Mouse (Mus musculus): ENCODE data around the gene Cebpe. TPM values are rescaled to one million over a fixed set of nuclear protein-coding genes. Genes with fewer than 3 reads are reported as not detected.

Gene Cebpe
- polyA plus RNA-seq, 1 experiment from 2014 or later: not detected

DNA sequence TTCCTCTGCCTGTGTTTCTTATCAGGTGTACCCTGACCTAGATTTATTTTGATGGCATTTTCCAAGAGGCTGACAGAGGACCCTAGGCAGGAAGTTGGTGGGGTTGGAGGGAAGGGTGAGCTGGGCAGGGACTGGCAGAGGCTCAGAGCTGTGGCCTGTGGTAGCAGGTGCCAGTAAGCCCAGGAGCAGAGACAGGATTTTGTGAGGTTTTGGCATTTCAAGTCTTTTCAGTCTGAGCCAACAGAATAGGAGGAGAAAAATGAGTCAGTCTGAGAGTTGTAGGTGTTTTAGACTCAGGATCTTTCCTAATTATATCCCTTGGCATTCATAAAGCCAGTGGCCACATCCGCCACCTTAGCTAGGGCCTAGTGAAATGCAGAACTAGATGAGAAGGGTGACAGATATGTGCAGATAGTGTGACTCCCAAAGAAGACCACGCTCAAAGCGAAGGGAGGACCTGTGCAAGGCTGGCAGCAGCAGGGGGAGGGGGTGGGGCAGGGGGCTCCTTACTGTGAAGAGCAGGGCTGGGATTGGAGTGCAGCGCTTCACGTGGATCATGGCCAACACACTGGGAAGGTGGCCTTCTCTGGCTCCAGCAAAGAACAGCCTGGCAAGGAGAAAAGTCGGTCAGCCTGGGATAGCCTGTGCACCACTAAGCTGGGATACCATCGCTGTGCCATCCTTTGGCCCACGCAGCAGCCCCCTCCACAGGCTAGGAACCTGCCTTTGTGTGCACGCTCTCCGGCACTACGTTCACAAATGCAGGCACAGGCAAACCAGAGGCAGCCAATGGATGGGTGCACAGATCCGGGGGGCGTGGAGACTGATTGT lies 17.1 kb upstream of the Cebpe start:
- H3K4me2 ChIP-seq (ENCODE audit: low read depth, low read length): no peak overlapping the region
- H3K27ac ChIP-seq (ENCODE audit: low read length): no peak overlapping the region
- H3K9me3 ChIP-seq (replicated peaks; ENCODE audit: control insufficient read depth, low read length): no peaks in the 10 kb centered on the region
- H3K27me3 ChIP-seq (ENCODE audit: control insufficient read depth, insufficient read depth, low read length): no peaks in the 10 kb centered on the region
- 73% methylated on average over 13 of the region's 13 CpGs for WGBS
- no peak for ATAC-seq (replicated peaks; ENCODE audit: extremely low read depth, insufficient read depth, low FRiP score)
- H3K36me3 ChIP-seq (ENCODE audit: control insufficient read depth, insufficient read depth): no peaks in the 10 kb centered on the region
- H3K4me1 ChIP-seq (ENCODE audit: control insufficient read depth, insufficient read depth, low read length): no peaks in the 10 kb centered on the region
- no peak overlapping the region for H3K9ac ChIP-seq (ENCODE audit: low read length)
- H3K4me3 ChIP-seq (ENCODE audit: low read length): no peak overlapping the region

DNA sequence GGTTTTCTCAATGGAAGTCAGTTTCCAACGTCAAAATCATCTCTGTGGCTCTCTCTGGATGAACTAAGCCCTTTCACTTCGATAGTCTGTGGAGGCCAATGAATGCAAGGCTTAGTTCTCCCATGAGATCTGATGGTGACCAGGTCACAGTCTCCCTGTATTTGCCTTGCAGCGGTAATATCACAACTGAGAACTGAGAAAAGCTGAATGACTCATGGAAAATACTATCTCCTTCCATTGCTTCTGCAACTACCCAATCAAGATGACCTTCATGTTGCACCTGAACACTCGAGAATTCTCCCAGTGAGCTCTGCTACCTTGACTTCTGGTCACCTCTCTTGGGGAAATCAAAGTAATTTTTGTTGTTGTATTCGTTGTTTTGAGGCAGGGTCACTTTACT lies 15.6 kb upstream of the Cebpe start:
- WGBS: 68% methylated on average over 5 of the region's 5 CpGs
- Histone ChIP-seq H3K27me3 (ENCODE audit: control insufficient read depth, insufficient read depth, low read length) (no peaks in the 10 kb centered on the region), H3K27ac (ENCODE audit: low read length) (no peak overlapping the region), H3K9me3 (replicated peaks; ENCODE audit: control insufficient read depth, low read length) (no peaks in the 10 kb centered on the region), H3K4me1 (ENCODE audit: control insufficient read depth, insufficient read depth, low read length) (no peaks in the 10 kb centered on the region), H3K9ac (ENCODE audit: low read length) (no peak overlapping the region), H3K36me3 (ENCODE audit: control insufficient read depth, insufficient read depth) (no peaks in the 10 kb centered on the region), H3K4me3 (ENCODE audit: low read length) (no peak overlapping the region), H3K4me2 (ENCODE audit: low read depth, low read length) (no peak overlapping the region)
- no peak for ATAC-seq (replicated peaks; ENCODE audit: extremely low read depth, insufficient read depth, low FRiP score)

DNA sequence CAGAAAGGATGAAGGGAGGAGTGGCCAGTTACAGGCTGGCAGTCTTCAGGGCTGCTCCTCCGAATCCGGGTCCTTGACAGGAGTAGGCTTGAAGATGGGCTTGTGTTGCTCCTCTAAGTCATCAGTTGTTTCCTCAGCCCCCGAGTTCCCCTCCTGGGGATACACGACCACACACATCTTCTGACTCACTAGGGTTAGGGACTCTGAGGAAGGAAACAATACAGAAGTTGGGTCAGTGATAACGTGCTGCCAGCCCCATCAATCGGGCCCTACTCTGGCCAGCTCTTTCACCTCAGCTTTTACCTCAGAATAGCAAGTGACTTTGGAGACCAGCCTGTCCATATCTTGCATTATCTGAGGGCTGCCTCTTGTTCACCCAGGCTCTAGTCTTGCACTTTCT lies 12.1 kb upstream of the Cebpe start:
- no peak overlapping the region for H3K9ac ChIP-seq (ENCODE audit: low read length)
- H3K4me1 ChIP-seq (ENCODE audit: control insufficient read depth, insufficient read depth, low read length): no peaks in the 10 kb centered on the region
- H3K27ac ChIP-seq (ENCODE audit: low read length): no peak overlapping the region
- no peak overlapping the region for H3K4me2 ChIP-seq (ENCODE audit: low read depth, low read length)
- no peaks in the 10 kb centered on the region for H3K9me3 ChIP-seq (replicated peaks; ENCODE audit: control insufficient read depth, low read length)
- H3K27me3 ChIP-seq (ENCODE audit: control insufficient read depth, insufficient read depth, low read length): no peaks in the 10 kb centered on the region
- WGBS: 60% methylated on average over 6 of the region's 6 CpGs
- H3K36me3 ChIP-seq (ENCODE audit: control insufficient read depth, insufficient read depth): no peaks in the 10 kb centered on the region
- no peak overlapping the region for H3K4me3 ChIP-seq (ENCODE audit: low read length)
- no peak for ATAC-seq (replicated peaks; ENCODE audit: extremely low read depth, insufficient read depth, low FRiP score)

DNA sequence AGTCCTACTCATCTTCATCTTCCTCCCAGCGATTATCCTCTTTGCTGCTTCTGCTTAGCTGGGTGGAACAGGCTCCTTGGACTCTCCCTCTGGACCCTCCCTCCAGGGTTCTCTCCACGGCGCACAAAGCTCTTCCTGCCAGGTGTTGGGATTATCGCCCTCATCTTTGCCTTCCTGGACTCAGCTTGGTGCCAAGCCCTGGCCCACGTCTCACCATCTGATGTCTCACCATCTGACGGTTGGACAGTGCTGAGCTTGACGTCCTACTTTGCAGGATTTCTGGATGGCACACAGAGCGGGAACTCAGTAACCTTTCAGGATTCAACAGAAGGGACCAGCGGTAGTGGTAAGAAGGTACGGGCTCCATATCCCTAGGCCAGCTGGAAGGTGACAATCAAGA lies 9.7 kb upstream of the Cebpe start:
- H3K36me3 ChIP-seq (ENCODE audit: control insufficient read depth, insufficient read depth): no peaks in the 10 kb centered on the region
- WGBS: 81% methylated on average over 10 of the region's 10 CpGs
- no peak overlapping the region for H3K4me3 ChIP-seq (ENCODE audit: low read length)
- no peak overlapping the region for H3K9ac ChIP-seq (ENCODE audit: low read length)
- H3K27ac ChIP-seq (ENCODE audit: low read length): no peak overlapping the region
- no peaks in the 10 kb centered on the region for H3K9me3 ChIP-seq (replicated peaks; ENCODE audit: control insufficient read depth, low read length)
- H3K27me3 ChIP-seq (ENCODE audit: control insufficient read depth, insufficient read depth, low read length): no peaks in the 10 kb centered on the region
- H3K4me2 ChIP-seq (ENCODE audit: low read depth, low read length): no peak overlapping the region
- H3K4me1 ChIP-seq (ENCODE audit: control insufficient read depth, insufficient read depth, low read length): no peaks in the 10 kb centered on the region
- ATAC-seq (replicated peaks; ENCODE audit: extremely low read depth, insufficient read depth, low FRiP score): no peak

DNA sequence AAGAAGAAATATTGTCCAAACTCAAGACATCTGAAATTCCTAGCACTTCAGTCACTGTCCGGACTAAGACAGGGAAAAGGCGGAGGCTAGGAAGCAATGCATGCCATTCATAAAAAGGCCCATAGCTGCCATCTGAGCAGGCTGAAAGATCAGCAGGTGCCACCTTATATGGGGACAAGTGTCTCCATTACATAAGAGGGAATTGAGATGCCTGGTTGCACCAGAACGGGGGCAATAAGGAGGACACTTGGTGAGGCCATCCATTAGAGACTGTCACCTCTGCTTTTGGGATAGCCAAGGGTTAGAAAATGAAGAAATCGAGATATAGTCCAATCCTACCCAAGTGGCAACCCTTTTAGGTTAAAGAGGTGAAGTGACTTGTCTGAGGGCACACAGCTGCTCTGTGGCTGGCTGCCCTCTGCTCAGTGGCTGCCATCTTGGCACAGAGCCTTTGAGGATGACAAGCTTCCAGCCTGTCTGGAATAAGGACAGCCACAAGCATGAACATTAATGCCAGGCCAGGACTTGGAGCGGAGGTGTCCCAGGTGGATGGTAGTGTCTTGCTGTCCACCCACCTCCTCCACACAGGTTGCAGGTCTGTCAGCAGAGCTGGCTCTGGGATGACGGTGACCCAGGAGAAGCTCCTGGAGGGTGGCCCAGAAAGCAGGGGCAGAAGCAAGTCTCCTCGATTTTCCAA lies 8.8 kb upstream of the Cebpe start:
- Histone ChIP-seq H3K4me3 (ENCODE audit: low read length) (no peak overlapping the region), H3K36me3 (ENCODE audit: control insufficient read depth, insufficient read depth) (no peaks in the 10 kb centered on the region), H3K9ac (ENCODE audit: low read length) (no peak overlapping the region), H3K27me3 (ENCODE audit: control insufficient read depth, insufficient read depth, low read length) (no peaks in the 10 kb centered on the region), H3K4me2 (ENCODE audit: low read depth, low read length) (no peak overlapping the region), H3K4me1 (ENCODE audit: control insufficient read depth, insufficient read depth, low read length) (no peaks in the 10 kb centered on the region), H3K9me3 (replicated peaks; ENCODE audit: control insufficient read depth, low read length) (no peaks in the 10 kb centered on the region), H3K27ac (ENCODE audit: low read length) (no peak overlapping the region)
- ATAC-seq (replicated peaks; ENCODE audit: extremely low read depth, insufficient read depth, low FRiP score): no peak
- 82% methylated on average over 7 of the region's 7 CpGs for WGBS

DNA sequence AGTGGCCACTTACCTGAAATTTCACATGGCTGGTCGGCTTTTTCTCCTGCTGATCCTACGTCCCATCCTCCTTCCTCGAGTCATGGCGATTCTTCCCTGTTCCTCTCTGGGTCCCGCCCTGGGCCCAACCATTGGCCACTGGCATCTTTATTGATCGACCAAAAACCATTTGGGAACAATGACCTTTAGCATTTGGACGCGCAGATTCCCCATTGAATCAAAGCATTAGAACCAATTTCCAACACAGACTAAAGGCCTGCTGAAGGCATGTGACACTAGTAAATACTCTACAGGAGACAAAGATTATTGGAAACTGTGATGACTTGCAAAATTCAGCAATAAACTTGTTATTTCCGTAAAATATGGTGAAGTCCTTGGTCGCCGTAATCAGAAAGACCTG lies 8.1 kb upstream of the Cebpe start:
- H3K27ac ChIP-seq (ENCODE audit: low read length): no peak overlapping the region
- H3K4me1 ChIP-seq (ENCODE audit: control insufficient read depth, insufficient read depth, low read length): no peaks in the 10 kb centered on the region
- no peak for ATAC-seq (replicated peaks; ENCODE audit: extremely low read depth, insufficient read depth, low FRiP score)
- no peaks in the 10 kb centered on the region for H3K36me3 ChIP-seq (ENCODE audit: control insufficient read depth, insufficient read depth)
- H3K27me3 ChIP-seq (ENCODE audit: control insufficient read depth, insufficient read depth, low read length): no peaks in the 10 kb centered on the region
- no peaks in the 10 kb centered on the region for H3K9me3 ChIP-seq (replicated peaks; ENCODE audit: control insufficient read depth, low read length)
- H3K4me3 ChIP-seq (ENCODE audit: low read length): no peak overlapping the region
- 88% methylated on average over 11 of the region's 11 CpGs for WGBS
- H3K4me2 ChIP-seq (ENCODE audit: low read depth, low read length): no peak overlapping the region
- no peak overlapping the region for H3K9ac ChIP-seq (ENCODE audit: low read length)

DNA sequence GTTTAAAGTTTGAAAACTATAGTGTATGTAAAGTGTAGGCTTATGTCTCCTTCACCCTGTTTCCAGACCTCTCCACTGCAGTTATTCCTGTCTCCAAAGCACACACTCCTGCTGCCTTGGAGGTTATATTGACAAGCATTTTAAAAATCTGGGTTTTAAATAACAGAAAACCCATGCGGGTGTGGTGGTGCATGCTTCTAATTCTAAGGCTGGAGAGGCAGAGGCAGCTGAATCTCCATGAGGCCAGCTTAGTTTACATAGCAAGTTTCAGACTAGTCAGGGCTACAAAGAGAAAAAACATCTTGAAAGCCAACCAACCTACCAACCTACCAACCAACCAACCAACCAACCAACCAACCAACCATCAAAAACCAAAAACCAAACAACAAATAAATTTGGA lies 3.4 kb upstream of the Cebpe start:
- ATAC-seq (replicated peaks; ENCODE audit: extremely low read depth, insufficient read depth, low FRiP score): no peak
- WGBS: 54% methylated on average over 1 of the region's 1 CpGs
- no peak overlapping the region for H3K27ac ChIP-seq (ENCODE audit: low read length)
- H3K9ac ChIP-seq (ENCODE audit: low read length): no peak overlapping the region
- no peaks in the 10 kb centered on the region for H3K27me3 ChIP-seq (ENCODE audit: control insufficient read depth, insufficient read depth, low read length)
- no peak overlapping the region for H3K4me2 ChIP-seq (ENCODE audit: low read depth, low read length)
- H3K9me3 ChIP-seq (replicated peaks; ENCODE audit: control insufficient read depth, low read length): no peaks in the 10 kb centered on the region
- H3K4me3 ChIP-seq (ENCODE audit: low read length): no peak overlapping the region
- H3K36me3 ChIP-seq (ENCODE audit: control insufficient read depth, insufficient read depth): no peaks in the 10 kb centered on the region
- peaks cover 5% of the 10 kb centered on the region for H3K4me1 ChIP-seq (ENCODE audit: control insufficient read depth, insufficient read depth, low read length)

DNA sequence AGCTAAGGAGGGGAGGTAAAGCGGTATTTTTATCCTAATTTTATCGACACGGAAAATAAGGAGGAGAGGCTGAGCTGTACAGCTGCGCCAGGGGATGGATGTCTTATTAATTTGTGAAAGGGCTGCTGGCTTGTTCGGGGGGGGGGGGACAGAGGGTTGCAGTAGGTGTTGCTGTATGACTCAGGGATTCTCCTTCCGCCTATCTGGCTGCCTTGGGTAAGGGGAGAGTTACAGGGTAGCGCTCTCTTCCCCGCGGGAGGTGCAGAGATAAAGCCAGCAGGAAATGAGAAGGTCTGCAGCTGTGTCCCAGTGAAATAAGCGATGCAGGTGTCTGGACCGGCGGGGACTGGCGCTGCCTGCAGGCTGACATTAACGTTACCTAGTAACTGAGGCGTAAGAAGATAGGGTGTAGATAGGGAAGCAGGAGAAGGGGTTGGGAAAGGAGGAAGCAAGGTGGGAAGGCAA lies 2.7 kb upstream of the Cebpe start:
- H3K4me2 ChIP-seq (ENCODE audit: low read depth, low read length): peak overlapping the region; percentile 88
- under 1% methylated on average over 15 of the region's 15 CpGs for WGBS
- H3K36me3 ChIP-seq (ENCODE audit: control insufficient read depth, insufficient read depth): no peaks in the 10 kb centered on the region
- H3K27ac ChIP-seq (ENCODE audit: low read length): no peak overlapping the region
- peak; percentile 11; the same call in 1 of the 2 replicates for ATAC-seq (replicated peaks; ENCODE audit: extremely low read depth, insufficient read depth, low FRiP score)
- no peaks in the 10 kb centered on the region for H3K9me3 ChIP-seq (replicated peaks; ENCODE audit: control insufficient read depth, low read length)
- H3K4me3 ChIP-seq (ENCODE audit: low read length): peak overlapping the region; percentile 53
- H3K4me1 ChIP-seq (ENCODE audit: control insufficient read depth, insufficient read depth, low read length): peaks cover 5% of the 10 kb centered on the region
- no peaks in the 10 kb centered on the region for H3K27me3 ChIP-seq (ENCODE audit: control insufficient read depth, insufficient read depth, low read length)
- H3K9ac ChIP-seq (ENCODE audit: low read length): peak overlapping the region; percentile 48

DNA sequence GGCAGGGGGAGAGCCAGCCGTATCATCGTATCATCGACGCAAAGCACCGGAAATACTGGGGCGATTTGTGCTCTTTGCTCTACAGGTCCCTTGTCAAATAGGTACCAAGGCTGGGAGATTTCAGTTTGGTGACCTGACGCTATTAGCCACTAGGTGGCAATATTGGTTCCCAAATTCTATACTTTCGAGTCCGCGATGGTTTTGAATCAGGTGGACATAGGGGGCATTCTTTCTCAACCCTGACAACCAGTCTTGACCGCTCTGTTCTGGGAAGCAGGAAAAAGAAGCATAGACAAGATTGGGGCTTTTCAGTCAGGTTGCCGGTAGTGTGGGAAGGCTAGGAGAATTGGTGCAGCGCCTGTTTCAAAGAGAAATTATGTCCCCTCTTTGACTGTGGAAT lies 2.1 kb upstream of the Cebpe start:
- no peak overlapping the region for H3K27ac ChIP-seq (ENCODE audit: low read length)
- H3K27me3 ChIP-seq (ENCODE audit: control insufficient read depth, insufficient read depth, low read length): no peaks in the 10 kb centered on the region
- 1% methylated on average over 13 of the region's 13 CpGs for WGBS
- H3K4me3 ChIP-seq (ENCODE audit: low read length): peak overlapping the region; percentile 53
- H3K9me3 ChIP-seq (replicated peaks; ENCODE audit: control insufficient read depth, low read length): no peaks in the 10 kb centered on the region
- H3K9ac ChIP-seq (ENCODE audit: low read length): peak overlapping the region; percentile 48
- peak; percentile 25; the same call in 1 of the 2 replicates for ATAC-seq (replicated peaks; ENCODE audit: extremely low read depth, insufficient read depth, low FRiP score)
- H3K4me2 ChIP-seq (ENCODE audit: low read depth, low read length): peak overlapping the region; percentile 88
- H3K4me1 ChIP-seq (ENCODE audit: control insufficient read depth, insufficient read depth, low read length): peaks cover 5% of the 10 kb centered on the region
- H3K36me3 ChIP-seq (ENCODE audit: control insufficient read depth, insufficient read depth): no peaks in the 10 kb centered on the region

Data from heart, embryonic 16.5 days (tissue).